Mouse (Mus musculus): ENCODE data around the gene Cdk6.
"Not testable (repeated sequence)": the region's sequence is repeated elsewhere in the genome, so short reads cannot be mapped to it uniquely, and the experiment has no call there.

Gene Cdk6

GRCm38 (mm10) chr5:3345540-3345939 lies 4.3 kb downstream of the Cdk6 start:
- peak; percentile 40 for DNase-seq (ENCODE audit: low read depth)

- not testable (repeated sequence) for DNase-seq (ENCODE audit: low read depth)
Measured at GRCm38 (mm10) chr5:3349393-3349792, 8.1 kb downstream of the Cdk6 start.

GRCm38 (mm10) chr5:3351836-3352235 lies 10.6 kb downstream of the Cdk6 start:
- DNase-seq (ENCODE audit: low read depth): not testable (repeated sequence)

- DNase-seq (ENCODE audit: low read depth): no peak
Measured at GRCm38 (mm10) chr5:3352314-3352713, 11.0 kb downstream of the Cdk6 start.

GRCm38 (mm10) chr5:3352827-3353226 lies 11.5 kb downstream of the Cdk6 start:
- no peak for DNase-seq (ENCODE audit: low read depth)

- no peak for DNase-seq (ENCODE audit: low read depth)
Measured at GRCm38 (mm10) chr5:3354307-3354706, 13.0 kb downstream of the Cdk6 start.

GRCm38 (mm10) chr5:3355032-3355536 lies 13.8 kb downstream of the Cdk6 start:
- peak; percentile 44 for DNase-seq (ENCODE audit: low read depth)

GRCm38 (mm10) chr5:3355560-3356260 lies 14.4 kb downstream of the Cdk6 start:
- DNase-seq (ENCODE audit: low read depth): peak; percentile 86

- no peak for DNase-seq (ENCODE audit: low read depth)
Measured at GRCm38 (mm10) chr5:3356261-3356778, 15.0 kb downstream of the Cdk6 start.

GRCm38 (mm10) chr5:3357496-3357895 lies 16.2 kb downstream of the Cdk6 start:
- no peak for DNase-seq (ENCODE audit: low read depth)

- DNase-seq (ENCODE audit: low read depth): peak; percentile 57
Measured at GRCm38 (mm10) chr5:3358687-3359520, 17.6 kb downstream of the Cdk6 start.

- no peak for DNase-seq (ENCODE audit: low read depth)
Measured at GRCm38 (mm10) chr5:3359914-3360313, 18.6 kb downstream of the Cdk6 start.

GRCm38 (mm10) chr5:3361252-3361651 lies 20.0 kb downstream of the Cdk6 start:
- no peak for DNase-seq (ENCODE audit: low read depth)

GRCm38 (mm10) chr5:3362111-3362510 lies 20.8 kb downstream of the Cdk6 start:
- no peak for DNase-seq (ENCODE audit: low read depth)

GRCm38 (mm10) chr5:3363036-3363983 lies 22.0 kb downstream of the Cdk6 start:
- peak; percentile 36 for DNase-seq (ENCODE audit: low read depth)

- DNase-seq (ENCODE audit: low read depth): no peak
Measured at GRCm38 (mm10) chr5:3367045-3367444, 25.8 kb downstream of the Cdk6 start.

- DNase-seq (ENCODE audit: low read depth): no peak
Measured at GRCm38 (mm10) chr5:3369317-3369716, 28.0 kb downstream of the Cdk6 start.

GRCm38 (mm10) chr5:3371212-3371611 lies 29.9 kb downstream of the Cdk6 start:
- DNase-seq (ENCODE audit: low read depth): no peak

GRCm38 (mm10) chr5:3373170-3373569 lies 31.9 kb downstream of the Cdk6 start:
- DNase-seq (ENCODE audit: low read depth): peak; percentile 75

GRCm38 (mm10) chr5:3374763-3375162 lies 33.5 kb downstream of the Cdk6 start:
- DNase-seq (ENCODE audit: low read depth): peak; percentile 56

- DNase-seq (ENCODE audit: low read depth): no peak
Measured at GRCm38 (mm10) chr5:3376167-3376566, 34.9 kb downstream of the Cdk6 start.

GRCm38 (mm10) chr5:3379252-3379651 lies 38.0 kb downstream of the Cdk6 start:
- DNase-seq (ENCODE audit: low read depth): no peak
